Mouse (Mus musculus): ENCODE data around the gene Mrgprf.
A peak's percentile ranks its signal among the peaks of the same experiment; 100 is the strongest.

The Mrgprf gene

GRCm38 (mm10) chr7:145300321-145301007, at the start of gene Mrgprf:
Gene Mrgprf (plus strand): TSS chr7:145300828.
- peak; percentile 95 for DNase-seq (ENCODE audit: low read depth, low spot score)

- peak; percentile 89 for DNase-seq (ENCODE audit: low read depth, low spot score)
These were observed 47.7 kb upstream of the Mrgprf start for GRCm38 (mm10) chr7:145252715-145253476.

- DNase-seq (ENCODE audit: low read depth, low spot score), result no peak
These were observed 46.5 kb upstream of the Mrgprf start for GRCm38 (mm10) chr7:145253986-145254630.

- DNase-seq (ENCODE audit: low read depth, low spot score), result no peak
These were observed 44.5 kb upstream of the Mrgprf start for GRCm38 (mm10) chr7:145256092-145256491.

- DNase-seq (ENCODE audit: low read depth, low spot score), result no peak
These were observed 36.4 kb upstream of the Mrgprf start for GRCm38 (mm10) chr7:145264202-145264601.

GRCm38 (mm10) chr7:145266011-145266410, 34.6 kb upstream of the Mrgprf start:
- DNase-seq (ENCODE audit: low read depth, low spot score), result peak; percentile 85

- no peak for DNase-seq (ENCODE audit: low read depth, low spot score)
These were observed 31.7 kb upstream of the Mrgprf start for GRCm38 (mm10) chr7:145268890-145269289.

- no peak for DNase-seq (ENCODE audit: low read depth, low spot score)
These were observed 29.7 kb upstream of the Mrgprf start for GRCm38 (mm10) chr7:145270955-145271354.

GRCm38 (mm10) chr7:145275488-145275887, 25.1 kb upstream of the Mrgprf start:
- peak; percentile 43 for DNase-seq (ENCODE audit: low read depth, low spot score)

- no peak for DNase-seq (ENCODE audit: low read depth, low spot score)
These were observed 19.2 kb upstream of the Mrgprf start for GRCm38 (mm10) chr7:145281396-145281795.

GRCm38 (mm10) chr7:145283041-145283440, 17.6 kb upstream of the Mrgprf start:
- DNase-seq (ENCODE audit: low read depth, low spot score), result peak; percentile 6

GRCm38 (mm10) chr7:145283487-145284187, 17.0 kb upstream of the Mrgprf start, which contains the start of gene Tpcn2:
Gene Tpcn2 (minus strand): TSS chr7:145284011.
- peak; percentile 98 for DNase-seq (ENCODE audit: low read depth, low spot score)

- peak; percentile 76 for DNase-seq (ENCODE audit: low read depth, low spot score)
These were observed 16.3 kb upstream of the Mrgprf start for GRCm38 (mm10) chr7:145284293-145284692.

GRCm38 (mm10) chr7:145285476-145285875, 15.2 kb upstream of the Mrgprf start:
- no peak for DNase-seq (ENCODE audit: low read depth, low spot score)

GRCm38 (mm10) chr7:145287410-145287809, 13.2 kb upstream of the Mrgprf start:
- no peak for DNase-seq (ENCODE audit: low read depth, low spot score)

GRCm38 (mm10) chr7:145289302-145289701, 11.3 kb upstream of the Mrgprf start:
- DNase-seq (ENCODE audit: low read depth, low spot score), result peak; percentile 80

- no peak for DNase-seq (ENCODE audit: low read depth, low spot score)
These were observed 8.8 kb upstream of the Mrgprf start for GRCm38 (mm10) chr7:145291847-145292246.

- peak; percentile 7 for DNase-seq (ENCODE audit: low read depth, low spot score)
These were observed 7.9 kb upstream of the Mrgprf start for GRCm38 (mm10) chr7:145292726-145293125.

GRCm38 (mm10) chr7:145293859-145294258, 6.8 kb upstream of the Mrgprf start:
- peak; percentile 57 for DNase-seq (ENCODE audit: low read depth, low spot score)

- DNase-seq (ENCODE audit: low read depth, low spot score), result peak; percentile 51
These were observed 1.8 kb upstream of the Mrgprf start for GRCm38 (mm10) chr7:145298666-145299490.
